Mouse (Mus musculus) cerebellum, adult 2 months (tissue): ENCODE results near the gene Ppp1r35.

Experiments used
- CTCF ChIP-seq: fragments of 200-500 bp; IDR thresholded peaks from 2 replicates; pipeline ENCODE4 v1.5.1; 2011; ENCODE audit warnings: low read depth, mild to moderate bottlenecking, control low read depth, low read length, moderate library complexity, borderline replicate concordance; ENCODE audit not compliant: insufficient read depth
- POLR2A ChIP-seq: fragments of 200-500 bp; IDR thresholded peaks from 2 replicates; pipeline ENCODE4 v1.6.1; 2011; ENCODE audit warnings: low read length, control low read depth, borderline replicate concordance; ENCODE audit not compliant: insufficient read depth

DNA sequence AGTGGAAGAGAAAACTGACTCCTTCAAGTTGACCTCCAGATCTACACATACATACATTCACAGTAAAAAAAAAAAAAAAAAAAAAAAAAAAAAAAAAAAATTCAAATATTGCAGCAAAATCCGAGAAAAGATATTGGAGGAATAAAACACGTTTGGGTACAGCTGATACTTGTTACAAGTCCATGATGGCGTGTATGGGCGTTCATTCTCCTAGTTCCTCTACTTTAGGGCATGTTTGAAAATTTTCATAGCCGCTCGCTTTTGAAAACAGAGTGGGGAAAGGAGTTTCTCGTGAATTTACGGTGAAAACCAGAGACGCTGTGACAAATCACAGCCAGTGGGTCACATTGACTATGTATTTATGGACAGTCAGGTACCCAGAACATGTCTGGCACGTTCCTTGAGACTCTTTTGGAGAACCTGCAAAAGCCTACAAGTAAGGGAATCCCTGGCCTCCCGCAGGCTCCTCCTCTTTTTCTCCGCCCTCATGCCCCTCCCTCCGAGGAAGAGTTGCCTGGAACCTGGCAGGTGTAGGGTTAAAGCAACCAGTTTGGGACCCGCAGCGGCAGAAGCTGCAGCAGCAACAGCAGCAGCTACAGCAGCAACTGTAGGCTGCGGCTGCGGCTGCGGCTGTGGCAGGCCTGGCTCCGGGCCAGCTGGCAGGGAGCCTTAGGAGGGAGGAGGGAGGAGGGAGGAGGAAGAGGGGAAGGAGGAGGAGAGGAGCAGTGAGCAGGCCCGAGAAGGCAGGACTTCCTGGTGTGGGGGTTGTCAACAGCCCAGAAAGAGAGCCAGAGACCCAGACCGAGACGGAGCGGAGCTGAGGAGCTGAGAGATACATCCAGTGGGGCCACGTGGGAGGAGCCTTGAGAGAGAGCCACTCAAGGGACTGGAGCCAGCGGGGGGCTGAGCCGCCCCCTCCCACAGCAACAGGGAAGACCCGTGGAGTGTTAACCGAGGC lies 33.2 kb upstream of the Ppp1r35 start, which contains the start of gene Tsc22d4:
- TF ChIP-seq POLR2A (0 out of 2 replicates have a peak, but pooled peaks have one; percentile 28), CTCF (no peak)
